Mouse (Mus musculus) G1E (cell line): Measurements from ENCODE around the gene Cacng3.

Experiments used
- CTCF ChIP-seq: IDR thresholded peaks from 2 replicates; pipeline ENCODE4 v1.5.1; 2012; ENCODE audit warnings: low read depth, low read length, inconsistent platforms, mixed read lengths
- GATA1 ChIP-seq: IDR thresholded peaks from 2 replicates; pipeline ENCODE4 v1.6.1; 2012; ENCODE audit warnings: borderline replicate concordance, low read length, inconsistent platforms, mixed read lengths
- TAL1 ChIP-seq: conservative IDR thresholded peaks from 2 replicates; pipeline ENCODE4 v1.6.1; 2012; ENCODE audit warnings: low read depth, low read length, inconsistent platforms, mixed read lengths

DNA sequence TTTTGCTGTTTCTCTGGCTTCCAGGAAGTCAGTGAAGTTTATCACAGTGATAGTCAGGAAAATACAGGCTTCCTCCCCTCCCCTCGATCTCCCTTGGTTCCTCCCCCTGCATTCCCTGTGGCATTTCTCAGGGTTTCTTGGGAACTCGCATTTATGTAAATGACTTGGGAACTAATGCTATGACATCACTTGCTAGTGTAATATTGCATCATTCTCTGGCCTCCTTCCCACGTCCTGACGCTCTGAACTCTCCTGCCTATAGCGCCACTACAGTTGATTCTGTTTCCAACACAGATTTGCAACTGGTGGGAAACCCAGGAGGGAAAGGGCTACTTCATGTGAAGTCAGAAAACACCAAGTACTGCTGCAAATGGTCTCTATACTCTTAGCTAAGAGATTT, 2.7 kb downstream of the Cacng3 start:
- TF ChIP-seq TAL1 (no peak), GATA1 (no peak), CTCF (no peak)
